16 mouse cellular contexts compared by ENCODE assay signal in the genomic region with DNA sequence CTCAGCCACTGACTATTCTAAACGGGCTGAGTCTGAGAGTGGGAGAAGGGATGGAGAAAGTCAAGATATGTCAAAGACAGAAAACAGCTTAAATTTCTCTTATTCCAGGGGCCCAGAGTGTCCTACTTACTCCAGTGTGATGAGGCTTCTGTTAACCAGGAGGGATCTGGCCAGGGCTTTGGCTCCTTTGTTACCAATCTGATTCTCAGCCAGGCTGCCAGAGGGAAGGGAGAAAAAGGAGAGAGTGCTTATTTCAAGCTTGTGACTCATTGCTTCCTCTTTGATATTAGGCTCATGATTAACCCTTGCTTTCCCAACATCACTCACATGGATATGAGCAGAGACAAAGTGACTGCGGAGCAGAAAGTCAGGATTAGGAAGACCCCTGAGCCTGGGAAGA. TPM values are rescaled to one million over a fixed set of nuclear protein-coding genes. Genes with fewer than 3 reads are reported as not detected.
A peak's percentile ranks its signal among the peaks of the same experiment; 100 is the strongest.
DNase-seq lines count a peak whose midpoint lies in the region; ATAC-seq lines count a peak whose summit lies in the region.
"Had no signal": no experiment of that assay in that cellular context is flagged by ENCODE, and none has a peak within 500 bp of the region (broad histone marks: within the 10 kb centered on the region; RNA-seq: fewer than 3 reads in every experiment).

No protein-coding gene starts in this region.

- H3K4me1 ChIP-seq in heart, embryonic 13.5 days: peaks cover 10% of the 10 kb centered on the region
- no peaks in the 10 kb centered on the region for H3K4me1 ChIP-seq in hindbrain, embryonic 13.5 days (replicated peaks)
- H3K4me1 ChIP-seq in liver, embryonic 12.5 days: no peaks in the 10 kb centered on the region
- H3K4me1 ChIP-seq: forebrain, embryonic 10.5 days; lung, embryonic 15.5 days; neural tube, embryonic 12.5 days had no signal

- no peak for DNase-seq in heart, postnatal 25 days (ENCODE audit: low spot score)
- peak; percentile 81 for DNase-seq in NIH3T3 (ENCODE audit: low read depth)
- DNase-seq in cerebellum, adult 9-10 months: peak; percentile 72
- peak; percentile 33 for DNase-seq in heart, postnatal 4 days
- no peak for DNase-seq in layer of hippocampus, postnatal 14 days (ENCODE audit: low spot score in 2 of 2)
- DNase-seq: kidney, postnatal 36 days had no signal

- intact Hi-C loops in heart, postnatal 25 days (cut with DNase I): no loop called here

- no peaks in the 10 kb centered on the region for H3K9me3 ChIP-seq in heart, embryonic 13.5 days
- no peaks in the 10 kb centered on the region for H3K9me3 ChIP-seq in hindbrain, embryonic 13.5 days
- no peaks in the 10 kb centered on the region for H3K9me3 ChIP-seq in liver, embryonic 12.5 days (replicated peaks)
- H3K9me3 ChIP-seq: embryonic facial prominence, embryonic 10.5 days; forebrain, embryonic 10.5 days; limb, embryonic 13.5 days; lung, embryonic 15.5 days; neural tube, embryonic 12.5 days had no signal

- H3K27me3 ChIP-seq in heart, embryonic 13.5 days (replicated peaks): no peaks in the 10 kb centered on the region
- no peaks in the 10 kb centered on the region for H3K27me3 ChIP-seq in hindbrain, embryonic 13.5 days
- no peaks in the 10 kb centered on the region for H3K27me3 ChIP-seq in liver, embryonic 12.5 days (replicated peaks)
- H3K27me3 ChIP-seq: limb, embryonic 13.5 days; lung, embryonic 15.5 days; neural tube, embryonic 12.5 days had no signal

- peak overlapping the region; percentile 25 for H3K4me3 ChIP-seq in heart, embryonic 13.5 days
- H3K4me3 ChIP-seq in hindbrain, embryonic 13.5 days: no peak overlapping the region
- no peak overlapping the region for H3K4me3 ChIP-seq in liver, embryonic 12.5 days
- H3K4me3 ChIP-seq: embryonic facial prominence, embryonic 10.5 days; forebrain, embryonic 10.5 days; left cerebral cortex, adult 2 months; limb, embryonic 13.5 days; lung, embryonic 15.5 days; neural tube, embryonic 12.5 days had no signal

- H3K4me2 ChIP-seq in heart, embryonic 13.5 days: peak overlapping the region; percentile 38
- no peak overlapping the region for H3K4me2 ChIP-seq in hindbrain, embryonic 13.5 days
- no peak overlapping the region for H3K4me2 ChIP-seq in liver, embryonic 12.5 days
- H3K4me2 ChIP-seq: limb, embryonic 13.5 days; lung, embryonic 15.5 days; midbrain, embryonic 11.5 days; neural tube, embryonic 12.5 days had no signal

- peak overlapping the region; percentile 25; the same call in 1 of the 2 replicates for H3K27ac ChIP-seq in heart, embryonic 13.5 days (replicated peaks)
- no peak overlapping the region for H3K27ac ChIP-seq in hindbrain, embryonic 13.5 days
- H3K27ac ChIP-seq in liver, embryonic 12.5 days: no peak overlapping the region
- H3K27ac ChIP-seq: embryonic facial prominence, embryonic 10.5 days; forebrain, embryonic 10.5 days; left cerebral cortex, adult 2 months; limb, embryonic 13.5 days; lung, embryonic 15.5 days; neural tube, embryonic 12.5 days had no signal

- no peak overlapping the region for H3K9ac ChIP-seq in heart, embryonic 13.5 days
- H3K9ac ChIP-seq in hindbrain, embryonic 13.5 days: no peak overlapping the region
- H3K9ac ChIP-seq in liver, embryonic 12.5 days: no peak overlapping the region
- H3K9ac ChIP-seq: limb, embryonic 13.5 days; lung, embryonic 15.5 days; neural tube, embryonic 12.5 days had no signal

- H3K36me3 ChIP-seq in heart, embryonic 13.5 days: no peaks in the 10 kb centered on the region
- H3K36me3 ChIP-seq in hindbrain, embryonic 13.5 days: no peaks in the 10 kb centered on the region
- no peaks in the 10 kb centered on the region for H3K36me3 ChIP-seq in liver, embryonic 12.5 days
- H3K36me3 ChIP-seq: embryonic facial prominence, embryonic 10.5 days; forebrain, embryonic 10.5 days; limb, embryonic 13.5 days; lung, embryonic 15.5 days; neural tube, embryonic 12.5 days had no signal

- WGBS in heart, embryonic 13.5 days: 48% methylated on average over 2 of the region's 2 CpGs
- 81% methylated on average over 2 of the region's 2 CpGs for WGBS in hindbrain, embryonic 13.5 days
- WGBS in liver, embryonic 12.5 days (ENCODE audit: insufficient replicate concordance): 49% methylated on average over 2 of the region's 2 CpGs

- ATAC-seq in heart, embryonic 13.5 days (ENCODE audit: extremely low read depth, insufficient number of reproducible peaks, low FRiP score, low TSS enrichment): no peak
- no peak for ATAC-seq in hindbrain, embryonic 13.5 days (ENCODE audit: low FRiP score)
- no peak for ATAC-seq in liver, embryonic 12.5 days

RNA-seq across cellular contexts. Expression of a gene that starts 17.2 kb away (rescaled TPM):
- polyA plus RNA-seq in heart, embryonic 13.5 days (2015; fragmentation: Nextera tagmentation; extraction: Ambion mirVana): 1.5 and 1.7 TPM in 2 replicates
- total RNA-seq in heart, postnatal 25 days (2021): 1 to 10 TPM; 1.1 to 1.6 TPM
- 1 to 10 TPM; 2.8 to 3.0 TPM for total RNA-seq in heart, postnatal 4 days (2021)
- polyA plus RNA-seq in hindbrain, embryonic 13.5 days (2015; fragmentation: Nextera tagmentation; extraction: Ambion mirVana): 0.74 and 1.1 TPM in 2 replicates
- 0.38 and 0.55 TPM in 2 replicates for polyA plus RNA-seq in liver, embryonic 12.5 days (2016; fragmentation: Nextera tagmentation; extraction: Ambion mirVana)
- total RNA-seq in layer of hippocampus, postnatal 14 days (2021): 1 to 10 TPM; 1.5 to 1.7 TPM

RNA-seq across cellular contexts. Expression of a gene that starts 44.3 kb away (rescaled TPM):
- 8.6 and 10.0 TPM in 2 replicates for polyA plus RNA-seq in heart, embryonic 13.5 days (2015; fragmentation: Nextera tagmentation; extraction: Ambion mirVana)
- total RNA-seq in heart, postnatal 25 days (2021): 1 to 10 TPM; 9.0 to 9.1 TPM
- total RNA-seq in heart, postnatal 4 days (2021): 10 to 100 TPM; 15.5 to 15.6 TPM
- polyA plus RNA-seq in hindbrain, embryonic 13.5 days (2015; fragmentation: Nextera tagmentation; extraction: Ambion mirVana): 21.5 and 23.3 TPM in 2 replicates
- polyA plus RNA-seq in liver, embryonic 12.5 days (2016; fragmentation: Nextera tagmentation; extraction: Ambion mirVana): 14.0 and 16.5 TPM in 2 replicates
- 10 to 100 TPM; 45.8 to 57.8 TPM for total RNA-seq in layer of hippocampus, postnatal 14 days (2021)

RNA-seq across cellular contexts. Expression of a gene that starts 50.7 kb away (rescaled TPM):
- polyA plus RNA-seq in heart, embryonic 13.5 days (2015; fragmentation: Nextera tagmentation; extraction: Ambion mirVana): 11.4 and 14.5 TPM in 2 replicates
- total RNA-seq in heart, postnatal 25 days (2021): 10 to 100 TPM in 1 of 2 experiments, 1 to 10 TPM in 1; 9.1 to 11.8 TPM
- 10 to 100 TPM; 11.7 to 11.8 TPM for total RNA-seq in heart, postnatal 4 days (2021)
- 34.4 and 35.8 TPM in 2 replicates for polyA plus RNA-seq in hindbrain, embryonic 13.5 days (2015; fragmentation: Nextera tagmentation; extraction: Ambion mirVana)
- 12.4 and 12.5 TPM in 2 replicates for polyA plus RNA-seq in liver, embryonic 12.5 days (2016; fragmentation: Nextera tagmentation; extraction: Ambion mirVana)
- 10 to 100 TPM; 28.7 to 30.5 TPM for total RNA-seq in layer of hippocampus, postnatal 14 days (2021)

RNA-seq across cellular contexts. Expression of a gene that starts 50.8 kb away (rescaled TPM):
- polyA plus RNA-seq in heart, embryonic 13.5 days (2015; fragmentation: Nextera tagmentation; extraction: Ambion mirVana): 7.4 and 8.8 TPM in 2 replicates
- total RNA-seq in heart, postnatal 25 days (2021): 1 to 10 TPM; 3.0 to 3.7 TPM
- 1 to 10 TPM; 5.8 to 6.9 TPM for total RNA-seq in heart, postnatal 4 days (2021)
- polyA plus RNA-seq in hindbrain, embryonic 13.5 days (2015; fragmentation: Nextera tagmentation; extraction: Ambion mirVana): 9.9 and 11.9 TPM in 2 replicates
- polyA plus RNA-seq in liver, embryonic 12.5 days (2016; fragmentation: Nextera tagmentation; extraction: Ambion mirVana): 3.1 and 3.9 TPM in 2 replicates
- total RNA-seq in layer of hippocampus, postnatal 14 days (2021): 1 to 10 TPM; 4.5 to 5.3 TPM

Comparison
In these comparisons a context has a peak if more than half of its experiments do, and no peak if none do; other contexts are left out.
1. DNase-seq: peak in NIH3T3 (single experiment), cerebellum, adult 9-10 months (single experiment) and heart, postnatal 4 days (single experiment); none in heart, postnatal 25 days (single experiment) and layer of hippocampus, postnatal 14 days (0 of 2).